Mouse (Mus musculus) hindbrain, postnatal 0 days (tissue): ENCODE measurements around the gene Dcdc2b. TPM values are rescaled to one million over a fixed set of nuclear protein-coding genes. Genes with fewer than 3 reads are reported as not detected.

Experiments
- ATAC-seq: fragments of 200-750 bp; cut with Nextera tagmentation; 2 replicates; pipeline ENCODE4 v1.8.0; 2017; ENCODE audit warnings: mild to moderate bottlenecking, moderate TSS enrichment, moderate library complexity
- DNase-seq: peaks from one replicate; pipeline ENCODE4 v3.0.0-alpha.2; 2015; ENCODE audit warnings: low spot score
- H3K27ac ChIP-seq: fragments of 300-500 bp; sonication (generic); 2 replicates; pipeline ENCODE4 v1.5.1; 2014; ENCODE audit warnings: mild to moderate bottlenecking
- H3K27me3 ChIP-seq: fragments of 300-500 bp; sonication (generic); 2 replicates; pipeline ENCODE4 v1.6.1; 2014; ENCODE audit warnings: low read length, mixed read lengths; ENCODE audit not compliant: insufficient read depth
- H3K36me3 ChIP-seq: fragments of 300-500 bp; sonication (generic); 2 replicates; pipeline ENCODE4 v1.6.1; 2014; ENCODE audit warnings: low read length, mixed read lengths; ENCODE audit not compliant: insufficient read depth
- H3K4me1 ChIP-seq: fragments of 300-500 bp; sonication (generic); 2 replicates; pipeline ENCODE4 v1.6.1; 2014; ENCODE audit warnings: antibody characterized with exemption, low read length, mixed read lengths; ENCODE audit not compliant: insufficient read depth
- H3K4me2 ChIP-seq: fragments of 300-500 bp; sonication (generic); 2 replicates; pipeline ENCODE4 v1.6.1; 2014; ENCODE audit warnings: low read depth, mild to moderate bottlenecking, low read length, moderate library complexity, mixed read lengths
- H3K4me3 ChIP-seq: fragments of 300-500 bp; sonication (generic); 2 replicates; pipeline ENCODE4 v1.5.1; 2014; ENCODE audit warnings: low read length
- H3K9ac ChIP-seq: fragments of 300-500 bp; sonication (generic); replicated peaks from 2 replicates; pipeline ENCODE4 v1.6.1; 2014; ENCODE audit warnings: mild to moderate bottlenecking, low read length, moderate library complexity, mixed read lengths
- H3K9me3 ChIP-seq: fragments of 300-500 bp; sonication (generic); 2 replicates; pipeline ENCODE4 v1.6.1; 2016; ENCODE audit warnings: low read length, mixed read lengths
- CTCF ChIP-seq: IDR thresholded peaks from 2 replicates; pipeline ENCODE4 v1.5.1; 2016; ENCODE audit warnings: antibody characterized with exemption, control low read depth, low read depth
- WGBS: fragments of 180-500 bp; shearing (Covaris S2); extraction: QIAGEN DNeasy Blood & Tissue Kit; methylation state at CpG from one replicate; pipeline ENCODE4 v1.1.7; 2014; 5-methylcytosine and 5-hydroxymethylcytosine counted together
- polyA plus RNA-seq: library from polyadenylated mRNA; unstranded; fragments of >200 nt; fragmentation: Nextera tagmentation; extraction: Ambion mirVana; gene quantifications from 2 replicates; pipeline ENCODE4 v1.2.1, GENCODE M21; 2015
- total RNA-seq: library from RNA; depleted of rRNA; stranded (reverse); fragments of >200 nt; gene quantifications from 2 replicates; pipeline ENCODE4 v1.2.3, GENCODE M21; 2014

Gene Dcdc2b
- total and polyA plus RNA-seq, 2 experiments from 2014 or later = 4.1 TPM; not detected in 1

GRCm38 (mm10) chr4:129573430-129573829, 40.6 kb downstream of the Dcdc2b start, which contains the start of gene Lck:
TSS of gene Lck (minus strand) at chr4:129573641.
- ATAC-seq (no peak), DNase-seq (no peak)
- Histone ChIP-seq H3K27ac (no peak within 1 kb of the TSS), H3K4me2 (no peak within 1 kb of the TSS), H3K4me3 (no peak within 1 kb of the TSS), H3K9me3 (no peaks in the 10 kb centered on the region), H3K4me1 (no peaks in the 10 kb centered on the region; the same call in 1 of the 2 replicates), H3K9ac (no peak within 1 kb of the TSS), H3K36me3 (no peaks in the 10 kb centered on the region), H3K27me3 (no peaks in the 10 kb centered on the region)
- 93% methylated on average over 8 of the region's 8 CpGs for WGBS
- TF ChIP-seq CTCF = no peak

DNA sequence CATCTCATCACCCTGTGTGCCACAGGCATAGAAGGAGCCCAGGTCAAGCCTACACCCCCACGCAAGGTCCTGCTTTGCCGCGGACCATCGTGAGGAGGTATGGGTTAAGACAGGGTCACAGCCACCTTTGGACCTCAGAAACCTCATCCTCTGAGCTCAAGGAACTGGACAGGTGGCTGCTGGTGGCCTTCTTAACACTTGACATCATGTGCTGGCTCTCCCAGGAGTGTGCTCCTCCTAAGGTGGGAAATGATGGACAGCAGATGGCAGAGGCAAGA, 41.0 kb downstream of the Dcdc2b start:
- no peak for DNase-seq
- ATAC-seq = no peak
- no peaks in the 10 kb centered on the region for H3K36me3 ChIP-seq
- H3K27ac ChIP-seq = no peak overlapping the region
- H3K4me1 ChIP-seq = no peaks in the 10 kb centered on the region; the same call in 1 of the 2 replicates
- H3K9me3 ChIP-seq = no peaks in the 10 kb centered on the region
- H3K27me3 ChIP-seq = no peaks in the 10 kb centered on the region
- no peak overlapping the region for H3K4me2 ChIP-seq
- TF ChIP-seq CTCF = no peak
- H3K4me3 ChIP-seq = no peak overlapping the region
- 93% methylated on average over 4 of the region's 4 CpGs for WGBS
- H3K9ac ChIP-seq = no peak overlapping the region

GRCm38 (mm10) chr4:129572236-129573092, 41.6 kb downstream of the Dcdc2b start:
- Histone ChIP-seq H3K36me3 (no peaks in the 10 kb centered on the region), H3K4me2 (no peak overlapping the region), H3K27ac (no peak overlapping the region), H3K4me1 (no peaks in the 10 kb centered on the region; the same call in 1 of the 2 replicates), H3K4me3 (no peak overlapping the region), H3K9ac (no peak overlapping the region), H3K9me3 (no peaks in the 10 kb centered on the region), H3K27me3 (no peaks in the 10 kb centered on the region)
- DNase-seq (no peak), ATAC-seq (no peak)
- 84% methylated on average over 13 of the region's 13 CpGs for WGBS
- TF ChIP-seq CTCF = no peak

DNA sequence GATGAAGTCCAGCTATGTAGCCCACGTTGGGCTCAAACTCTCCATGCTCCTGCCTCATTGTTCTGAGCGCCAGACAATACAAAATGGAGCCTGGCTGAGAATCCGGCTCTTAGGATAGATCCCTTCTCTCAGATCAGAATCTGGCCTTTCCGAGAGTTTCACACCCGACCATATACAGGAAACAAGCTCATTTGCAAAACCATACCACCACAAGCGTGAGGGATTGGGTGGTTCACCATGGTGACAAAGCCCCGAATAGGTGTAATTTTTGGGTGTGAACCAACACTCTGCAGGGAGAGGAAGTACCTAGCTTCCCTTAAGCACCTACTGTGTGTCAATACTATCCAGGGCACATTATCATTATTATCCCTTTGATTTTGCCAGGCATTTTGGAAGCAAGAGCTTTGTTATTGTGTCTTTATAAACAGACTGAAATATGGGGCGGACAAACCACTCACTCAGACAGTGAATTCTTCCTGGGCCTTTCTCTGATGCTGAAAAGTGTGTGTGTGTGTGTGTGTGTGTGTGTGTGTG, 42.4 kb downstream of the Dcdc2b start:
- H3K27ac ChIP-seq = no peak overlapping the region
- 74% methylated on average over 8 of the region's 8 CpGs for WGBS
- no peak overlapping the region for H3K4me3 ChIP-seq
- H3K27me3 ChIP-seq = no peaks in the 10 kb centered on the region
- H3K4me2 ChIP-seq = no peak overlapping the region
- no peaks in the 10 kb centered on the region for H3K9me3 ChIP-seq
- ATAC-seq (no peak), DNase-seq (no peak)
- no peak overlapping the region for H3K9ac ChIP-seq
- no peaks in the 10 kb centered on the region for H3K4me1 ChIP-seq
- H3K36me3 ChIP-seq = no peaks in the 10 kb centered on the region
- TF ChIP-seq CTCF = no peak

DNA sequence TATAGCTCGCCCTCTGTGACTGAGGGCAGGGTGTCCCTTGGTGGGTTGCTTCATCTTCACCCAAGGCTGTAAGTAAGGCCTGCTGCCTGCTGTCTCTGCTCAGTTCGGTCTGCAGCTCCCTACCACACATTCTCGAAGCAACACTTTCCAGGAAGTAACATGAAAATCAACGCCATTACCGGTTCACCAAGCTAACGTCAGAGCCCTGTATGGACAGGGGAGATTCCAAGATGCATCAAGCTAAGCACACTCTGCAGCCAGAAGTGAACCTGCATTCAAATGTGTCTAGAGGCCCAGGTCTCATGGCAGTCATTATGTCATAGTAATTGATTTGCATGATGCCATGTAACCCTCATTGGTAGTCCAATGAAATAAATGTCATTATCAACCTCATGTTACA, 44.0 kb downstream of the Dcdc2b start:
- DNase-seq = no peak
- Histone ChIP-seq H3K4me1 (no peaks in the 10 kb centered on the region), H3K27me3 (no peaks in the 10 kb centered on the region), H3K36me3 (no peaks in the 10 kb centered on the region), H3K4me3 (no peak overlapping the region), H3K9me3 (no peaks in the 10 kb centered on the region), H3K4me2 (no peak overlapping the region), H3K9ac (no peak overlapping the region), H3K27ac (no peak overlapping the region)
- no peak for TF ChIP-seq CTCF
- ATAC-seq = no peak
- WGBS = 91% methylated on average over 6 of the region's 6 CpGs

DNA sequence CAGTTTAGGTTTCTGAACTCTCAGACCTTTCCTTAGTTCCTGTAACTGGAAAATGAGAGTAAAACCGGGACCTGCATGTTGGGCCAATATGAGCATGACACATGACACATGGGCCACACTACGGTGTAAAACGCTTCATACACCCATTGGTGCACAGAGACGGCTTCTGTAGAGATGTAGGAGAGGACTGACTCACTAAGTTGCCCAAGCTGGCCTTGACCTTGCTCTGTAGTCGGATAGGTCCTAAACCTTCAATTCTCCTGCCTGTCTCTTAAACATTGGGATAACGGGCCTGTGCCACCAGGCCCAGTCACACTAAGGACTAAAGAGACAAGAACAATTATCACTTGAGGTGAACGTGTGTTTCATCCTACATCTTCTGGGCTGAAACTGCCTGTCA, 45.7 kb downstream of the Dcdc2b start:
- Histone ChIP-seq H3K4me2 (no peak overlapping the region), H3K36me3 (no peaks in the 10 kb centered on the region), H3K9ac (no peak overlapping the region), H3K27ac (no peak overlapping the region), H3K27me3 (no peaks in the 10 kb centered on the region), H3K4me3 (no peak overlapping the region), H3K9me3 (no peaks in the 10 kb centered on the region), H3K4me1 (no peaks in the 10 kb centered on the region)
- WGBS = 96% methylated on average over 7 of the region's 7 CpGs
- ATAC-seq (no peak), DNase-seq (no peak)
- TF ChIP-seq CTCF = no peak

- 85% methylated on average over 6 of the region's 6 CpGs for WGBS
- H3K9ac ChIP-seq = no peak overlapping the region
- H3K4me3 ChIP-seq = no peak overlapping the region
- H3K36me3 ChIP-seq = no peaks in the 10 kb centered on the region
- ATAC-seq (no peak), DNase-seq (no peak)
- no peaks in the 10 kb centered on the region for H3K4me1 ChIP-seq
- H3K27me3 ChIP-seq = no peaks in the 10 kb centered on the region
- H3K9me3 ChIP-seq = no peaks in the 10 kb centered on the region
- no peak overlapping the region for H3K27ac ChIP-seq
- no peak for TF ChIP-seq CTCF
- H3K4me2 ChIP-seq = no peak overlapping the region
Measured at GRCm38 (mm10) chr4:129565139-129565538, 48.9 kb downstream of the Dcdc2b start.
